Mouse (Mus musculus) cortical plate, adult 2 months (tissue): Measurements from ENCODE around the gene Ncor1.

ENCODE experiments used
- CTCF ChIP-seq: fragments of 200-500 bp; IDR thresholded peaks from 2 replicates; pipeline ENCODE4 v1.5.1; 2011; ENCODE audit warnings: mild to moderate bottlenecking, control low read depth, low read length; ENCODE audit not compliant: insufficient read depth; ENCODE audit errors: extremely low read depth
- POLR2A ChIP-seq: fragments of 200-500 bp; IDR thresholded peaks from 2 replicates; pipeline ENCODE4 v1.6.1; 2011; ENCODE audit warnings: mild to moderate bottlenecking, low read length, control low read depth; ENCODE audit not compliant: insufficient read depth; ENCODE audit errors: extremely low read depth

DNA sequence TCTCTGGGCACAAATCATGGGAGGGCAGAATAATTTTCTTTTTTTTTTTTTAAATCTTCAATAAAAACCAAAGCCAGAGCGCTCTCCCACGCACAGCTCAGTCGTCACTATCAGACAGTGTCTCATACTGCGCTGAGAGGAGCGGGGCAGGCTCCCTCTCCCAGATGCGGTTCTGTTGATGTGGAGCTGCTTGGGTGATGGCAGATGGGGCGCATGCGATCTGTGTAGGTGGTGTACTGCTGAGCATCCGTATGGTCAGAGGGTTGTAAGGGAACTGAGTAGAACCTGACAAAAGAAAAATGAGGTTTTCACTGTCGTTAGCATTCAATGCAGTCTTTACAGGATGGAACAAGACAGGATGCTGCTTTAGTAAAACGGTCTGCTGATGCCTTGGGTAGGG, 140.6 kb downstream of the Ncor1 start:
- TF ChIP-seq POLR2A (no peak), CTCF (no peak)
